Mouse (Mus musculus) layer of hippocampus, postnatal 14 days (tissue): Measurements from ENCODE around the gene Rhoc. TPM values are rescaled to one million over a fixed set of nuclear protein-coding genes. Genes with fewer than 3 reads are reported as not detected.
"Not testable (repeated sequence)": the region's sequence is repeated elsewhere in the genome, so short reads cannot be mapped to it uniquely, and the experiment has no call there.

Experiments
- DNase-seq, 2 experiments: peaks; one replicate each; pipeline ENCODE4 v3.0.0; 2021 to 2022; ENCODE audit warnings: low spot score in 2 of 2, mixed read lengths in 1 of 2
- total RNA-seq, 2 experiments: library from RNA; stranded (reverse); gene quantifications; 2 replicates each; pipeline ENCODE4 v1.2.3; 2021

Rhoc gene
- total RNA-seq, 2 experiments from 2014 or later = 35.3 to 37.6 TPM

- not testable (repeated sequence) for DNase-seq
Observed at GRCm38 (mm10) chr3:104813227-104813626, 25.1 kb downstream of the Rhoc start.

GRCm38 (mm10) chr3:104814746-104815145, 26.6 kb downstream of the Rhoc start:
- DNase-seq = no peak

- DNase-seq = no peak
Observed at GRCm38 (mm10) chr3:104815346-104815745, 27.2 kb downstream of the Rhoc start.

GRCm38 (mm10) chr3:104816130-104816529, 28.0 kb downstream of the Rhoc start:
- no peak for DNase-seq

- peak; percentile 41 to 49 for DNase-seq
Observed at GRCm38 (mm10) chr3:104817481-104817990, 29.4 kb downstream of the Rhoc start.

- peak; percentile 40 to 49 for DNase-seq
Observed at GRCm38 (mm10) chr3:104817991-104818748, 30.0 kb downstream of the Rhoc start, which contains the start of gene Mov10. Mov10 (minus strand) TSS chr3:104818563.

GRCm38 (mm10) chr3:104818749-104819134, 30.6 kb downstream of the Rhoc start:
- DNase-seq = no peak

- no peak for DNase-seq
Observed at GRCm38 (mm10) chr3:104820426-104820825, 32.3 kb downstream of the Rhoc start.

GRCm38 (mm10) chr3:104822413-104822812, 34.2 kb downstream of the Rhoc start:
- no peak for DNase-seq

GRCm38 (mm10) chr3:104835797-104836196, 47.6 kb downstream of the Rhoc start:
- no peak for DNase-seq

- DNase-seq = no peak
Observed at GRCm38 (mm10) chr3:104841049-104841448, 52.9 kb downstream of the Rhoc start.

Other genes with a start within 250 kb of the Rhoc start
- 10 to 100 TPM; 71.6 to 74.2 TPM for gene Slc16a1, start 149.7 kb upstream of the Rhoc start, total RNA-seq
- 1 to 10 TPM in 1 of 2 experiments, under 1 TPM in 1; 0.81 to 2.7 TPM for gene Ppm1j, start 7.3 kb upstream of the Rhoc start, total RNA-seq
- gene Fam19a3, start 6.5 kb upstream of the Rhoc start, total RNA-seq = under 1 TPM in 1 of 2 experiments, not detected in 1; 0.10 TPM
- gene Mov10, start 30.2 kb downstream of the Rhoc start, total RNA-seq = 1 to 10 TPM; 7.9 to 9.4 TPM
- 10 to 100 TPM; 45.1 to 46.2 TPM for gene St7l, start 75.6 kb downstream of the Rhoc start, total RNA-seq
- 10 to 100 TPM; 45.5 to 49.8 TPM for gene Capza1, start 76.1 kb downstream of the Rhoc start, total RNA-seq
- gene Wnt2b, start 173.5 kb downstream of the Rhoc start, total RNA-seq = under 1 TPM; 0.85 to 0.91 TPM